Mouse (Mus musculus): Measurements from ENCODE around the gene Tmem151a. TPM values are rescaled to one million over a fixed set of nuclear protein-coding genes. Genes with fewer than 3 reads are reported as not detected.

Gene Tmem151a
- 107 TPM for polyA plus RNA-seq (2015; fragmentation: Illumina TruSeq; extraction: RNeasy Lipid Tissue Mini Kit (QIAGEN cat#74804); ENCODE audit: low read depth, low replicate concordance)

DNA sequence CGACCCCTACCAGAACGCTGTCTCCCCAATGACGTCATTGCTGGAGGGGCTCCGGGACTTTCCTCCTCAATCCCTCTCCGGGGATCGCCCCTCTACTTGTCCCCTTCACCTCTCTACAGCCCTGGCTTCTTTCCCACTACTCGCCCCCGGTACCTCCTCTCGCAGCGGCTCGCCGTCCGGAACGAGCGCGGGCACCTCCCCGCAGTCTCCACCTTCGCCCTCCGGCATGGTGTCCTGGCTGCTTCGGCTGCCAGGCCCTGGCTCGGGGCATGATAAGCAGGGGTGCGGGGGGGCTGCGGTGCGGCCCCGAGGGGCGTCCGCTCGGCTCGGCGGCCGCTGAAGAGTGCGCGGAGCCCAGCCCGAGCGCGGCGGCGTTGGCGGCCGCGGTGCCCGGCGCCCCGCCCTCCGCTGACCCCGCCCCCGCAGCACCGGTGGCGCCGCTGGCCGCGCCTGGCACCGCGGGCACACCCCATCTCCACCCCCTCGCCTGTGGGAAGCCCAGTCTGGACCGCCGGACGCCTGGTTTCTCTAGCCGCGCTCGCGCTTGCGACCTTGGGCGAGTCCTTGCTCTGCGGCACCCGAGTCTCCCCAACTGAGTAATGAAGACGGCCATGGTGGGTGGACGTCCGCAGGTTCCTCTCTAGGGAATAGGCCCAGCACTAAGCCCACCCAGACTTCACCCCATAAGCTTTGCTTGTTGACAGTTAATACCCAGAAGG, at the start of gene Tmem151a:
Tmem151a (minus strand) TSS at position 387 of the 719 bp plus-strand sequence.

DNA sequence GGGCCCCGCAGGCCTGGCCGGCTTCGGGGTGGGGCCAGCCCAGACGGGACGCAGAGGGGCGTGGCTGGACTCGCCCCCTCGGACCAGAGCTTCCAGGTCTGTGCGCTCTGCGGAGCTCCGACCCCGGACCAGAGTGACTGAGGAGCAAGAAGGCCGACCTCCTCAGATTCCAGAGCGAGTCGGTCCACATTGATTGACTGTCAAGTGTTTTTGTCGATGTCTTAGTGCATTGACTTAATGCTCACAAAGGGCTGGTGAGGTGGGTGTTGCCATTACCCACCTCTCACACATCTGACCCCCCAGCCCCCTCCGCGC, 33.0 kb upstream of the Tmem151a start, which contains the start of gene Klc2:
Klc2 (minus strand) TSS at position 177 of the 315 bp plus-strand sequence.

DNA sequence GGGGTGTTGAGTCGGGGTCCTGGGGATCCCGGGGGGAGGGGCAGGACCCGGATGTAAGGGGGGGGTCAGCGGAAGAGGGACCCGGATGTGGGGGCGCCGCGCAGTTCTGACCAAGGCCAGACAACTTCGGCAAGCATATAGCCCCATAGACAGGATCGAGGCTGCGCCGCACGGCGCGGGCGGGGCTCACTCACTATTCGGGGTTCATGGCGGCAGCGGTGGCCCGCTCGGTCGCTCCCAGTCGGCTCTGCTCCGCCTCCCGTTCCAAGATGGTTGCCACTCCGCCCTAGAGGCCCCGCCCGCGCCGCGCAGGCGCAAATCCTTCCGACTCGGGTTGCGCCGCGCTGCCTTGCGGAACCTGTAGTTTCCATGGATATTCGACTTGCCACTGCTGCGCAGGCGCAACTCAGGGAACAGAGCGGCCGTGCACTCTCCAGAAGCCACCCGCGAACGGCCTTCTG, 21.4 kb upstream of the Tmem151a start, which contains the start of gene Rab1b:
Rab1b (minus strand) TSS at position 342 of the 461 bp plus-strand sequence.

DNA sequence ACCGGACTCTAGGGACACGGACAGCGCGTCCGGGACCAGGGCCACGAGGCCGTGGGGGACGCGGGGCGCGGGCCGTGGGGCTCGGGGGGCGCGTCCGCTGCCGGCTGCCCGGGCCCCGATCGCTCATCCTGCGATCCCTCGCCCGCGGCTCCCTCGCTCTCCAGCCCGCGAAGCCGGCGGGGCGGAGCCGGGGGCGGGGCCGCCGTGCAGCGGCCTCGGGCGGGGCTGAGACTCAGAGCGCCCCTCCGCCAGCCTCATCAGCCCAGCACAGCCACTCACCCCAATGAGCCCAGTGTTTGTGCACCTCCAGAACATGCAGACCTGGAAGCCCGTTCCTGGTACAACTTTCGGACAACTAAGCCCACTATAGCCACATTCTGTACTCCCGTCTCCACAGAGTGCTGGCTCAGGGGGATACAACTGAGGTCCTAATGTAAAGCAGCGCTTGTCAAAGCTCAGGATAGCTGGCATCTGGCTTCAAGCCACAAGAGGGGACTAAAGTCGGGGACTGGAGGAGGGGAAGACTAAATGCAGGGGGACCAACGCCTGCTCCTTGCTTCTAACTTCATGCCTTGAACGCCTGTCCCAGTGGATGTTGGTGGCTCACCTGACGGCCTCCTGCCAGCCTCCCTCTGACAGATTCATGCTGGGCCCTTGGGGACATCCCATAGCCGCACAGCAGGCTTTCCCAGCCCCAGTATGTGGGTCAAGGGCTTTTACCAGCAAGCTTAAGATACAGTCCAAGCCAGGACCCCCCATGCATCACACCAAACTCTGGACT, 13.2 kb upstream of the Tmem151a start, which contains the start of gene Cnih2:
Cnih2 (minus strand) TSS at position 159 of the 781 bp plus-strand sequence.

DNA sequence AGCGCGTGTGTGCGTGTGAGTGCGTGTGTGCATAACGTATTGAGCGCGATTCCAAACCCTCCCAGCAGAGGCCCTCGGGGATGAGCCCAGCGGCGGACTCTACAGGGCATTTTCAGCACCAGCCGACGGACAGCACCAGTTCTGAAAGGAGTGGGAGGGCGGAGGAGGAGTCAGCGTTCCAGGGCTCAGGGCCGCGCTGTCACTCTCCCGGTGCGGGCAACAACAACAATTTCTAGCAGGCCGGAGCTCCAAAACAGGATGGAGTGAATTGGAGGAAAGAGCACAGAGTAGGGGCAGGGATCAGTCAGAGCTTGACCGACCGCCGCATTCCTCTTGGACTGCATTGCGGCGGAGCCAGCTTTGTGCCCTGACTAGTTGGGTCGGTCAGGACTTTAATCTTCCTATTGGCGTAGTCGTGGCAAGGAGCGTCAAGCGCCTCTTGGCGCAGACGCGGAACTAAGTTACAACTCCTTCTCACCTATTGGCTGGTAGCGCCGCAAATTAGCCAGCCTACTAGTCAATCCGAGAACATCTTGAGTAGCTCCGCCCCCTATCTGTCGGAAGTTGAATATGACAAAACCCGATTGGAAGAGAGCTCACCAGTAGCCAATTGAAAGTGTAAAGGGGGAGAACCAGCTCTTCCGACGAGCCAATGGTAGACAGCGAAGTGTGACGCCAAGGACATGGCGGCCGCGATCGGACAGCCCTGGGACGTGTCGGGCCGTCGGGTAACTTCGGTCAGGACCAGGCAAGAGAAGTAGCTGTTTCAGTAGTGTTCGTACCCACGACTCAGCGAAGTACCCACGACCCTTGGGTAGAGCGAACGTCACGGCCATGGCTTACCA, 2.8 kb upstream of the Tmem151a start, which contains the start of gene Yif1a:
Yif1a (plus strand) TSS at position 655 of the 845 bp plus-strand sequence.

DNA sequence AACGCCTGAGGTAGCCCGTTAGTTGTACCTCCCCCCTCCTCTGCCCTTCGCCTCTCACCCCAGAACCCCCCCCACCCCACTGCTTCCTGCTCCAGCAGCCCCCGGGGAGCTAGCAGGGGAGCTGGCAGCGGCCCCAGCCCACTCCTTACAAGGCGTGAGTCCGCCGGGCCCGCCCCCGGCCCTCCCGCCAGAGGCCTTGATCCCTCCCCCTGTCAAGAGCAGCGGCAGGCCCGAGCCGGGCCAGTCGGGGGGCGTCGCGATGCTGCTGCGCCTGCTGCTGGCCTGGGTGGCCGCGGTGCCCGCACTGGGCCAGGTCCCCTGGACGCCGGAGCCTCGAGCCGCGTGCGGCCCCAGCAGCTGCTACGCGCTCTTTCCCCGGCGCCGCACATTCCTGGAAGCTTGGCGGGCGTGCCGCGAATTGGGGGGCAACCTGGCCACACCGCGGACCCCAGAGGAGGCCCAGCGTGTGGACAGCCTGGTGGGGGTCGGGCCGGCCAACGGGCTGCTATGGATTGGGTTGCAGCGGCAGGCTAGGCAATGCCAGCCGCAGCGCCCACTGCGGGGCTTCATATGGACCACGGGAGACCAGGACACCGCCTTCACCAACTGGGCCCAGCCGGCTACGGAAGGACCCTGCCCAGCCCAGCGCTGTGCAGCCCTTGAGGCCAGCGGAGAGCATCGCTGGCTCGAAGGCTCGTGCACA, 17.3 kb downstream of the Tmem151a start, which contains the start of gene Cd248:
Cd248 (plus strand) TSS at position 212 of the 703 bp plus-strand sequence.

DNA sequence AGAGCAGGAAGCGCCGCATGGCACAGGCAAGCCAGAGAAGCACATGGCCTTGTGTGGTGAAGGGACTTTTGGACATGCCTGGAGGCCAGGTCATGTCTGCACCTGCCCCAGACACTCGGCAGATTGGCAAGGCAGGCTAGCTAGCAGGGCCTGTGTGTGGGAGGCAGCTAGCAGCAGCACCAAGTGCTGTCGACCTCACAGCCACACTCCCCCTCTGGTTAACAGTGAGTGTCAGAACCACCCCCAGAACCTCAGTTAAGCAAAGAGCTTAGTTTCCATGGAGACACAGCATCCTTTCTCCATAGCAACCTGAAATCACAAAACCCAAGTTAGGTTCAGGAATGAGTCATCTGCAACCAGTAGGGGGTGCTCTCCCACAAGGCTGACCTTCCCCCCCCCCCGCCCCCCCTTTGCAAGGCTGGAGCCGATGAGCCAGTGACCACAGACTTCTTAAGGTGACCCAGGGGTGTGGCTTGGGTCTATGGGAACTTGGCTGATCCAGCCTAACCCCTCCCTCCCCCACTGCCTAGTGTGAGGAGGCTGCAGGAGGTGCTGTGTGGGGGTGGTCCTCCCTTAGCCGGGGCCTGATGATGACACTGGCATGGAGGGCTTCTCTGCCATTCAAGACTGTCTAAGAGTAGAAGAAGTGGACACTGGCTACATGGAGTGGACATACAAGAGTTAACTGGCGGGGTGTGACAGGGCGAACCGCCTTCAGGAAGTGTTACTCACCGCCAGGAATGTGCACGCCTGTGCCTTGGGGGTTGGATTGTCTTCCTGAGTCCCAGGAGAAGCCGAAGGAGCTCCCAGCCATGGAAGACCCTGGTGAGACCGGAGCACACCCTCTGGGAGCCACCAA, 35.1 kb downstream of the Tmem151a start, which contains the start of gene Rin1:
Rin1 (plus strand) TSS at position 435 of the 859 bp plus-strand sequence.

DNA sequence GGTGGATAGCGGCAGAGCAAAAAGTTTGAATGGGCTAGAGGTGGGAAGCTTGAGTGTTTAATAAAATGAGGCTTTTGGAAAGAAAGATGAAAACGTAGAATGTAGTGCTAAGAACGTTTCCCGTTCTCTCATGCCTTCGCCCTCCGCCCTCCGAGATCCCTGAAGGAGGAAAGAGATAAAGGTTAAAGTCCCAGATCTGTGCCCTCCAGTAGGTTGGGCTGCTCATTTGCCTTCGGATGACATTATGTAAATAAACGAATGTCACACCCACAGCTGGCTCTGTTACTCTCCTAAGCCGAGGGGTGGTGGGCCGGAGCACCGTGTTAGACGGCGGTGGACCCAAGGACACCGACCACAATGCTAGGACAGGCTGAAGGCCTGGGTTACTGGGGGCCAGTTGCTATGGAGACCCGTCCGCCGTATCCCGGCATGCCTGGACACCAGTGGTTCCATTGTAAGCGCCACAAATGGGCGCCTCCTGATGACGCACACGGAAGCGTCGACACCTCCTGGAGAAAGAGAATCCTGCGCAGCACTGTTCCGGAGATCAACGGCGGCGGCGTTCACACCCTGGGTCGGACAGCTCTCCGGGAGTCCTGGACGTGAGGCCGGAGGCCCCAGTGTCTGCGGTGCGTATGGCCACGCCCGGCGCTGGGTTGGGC, 44.3 kb downstream of the Tmem151a start, which contains the start of gene Brms1:
Brms1 (plus strand) TSS at position 493 of the 662 bp plus-strand sequence.

DNA sequence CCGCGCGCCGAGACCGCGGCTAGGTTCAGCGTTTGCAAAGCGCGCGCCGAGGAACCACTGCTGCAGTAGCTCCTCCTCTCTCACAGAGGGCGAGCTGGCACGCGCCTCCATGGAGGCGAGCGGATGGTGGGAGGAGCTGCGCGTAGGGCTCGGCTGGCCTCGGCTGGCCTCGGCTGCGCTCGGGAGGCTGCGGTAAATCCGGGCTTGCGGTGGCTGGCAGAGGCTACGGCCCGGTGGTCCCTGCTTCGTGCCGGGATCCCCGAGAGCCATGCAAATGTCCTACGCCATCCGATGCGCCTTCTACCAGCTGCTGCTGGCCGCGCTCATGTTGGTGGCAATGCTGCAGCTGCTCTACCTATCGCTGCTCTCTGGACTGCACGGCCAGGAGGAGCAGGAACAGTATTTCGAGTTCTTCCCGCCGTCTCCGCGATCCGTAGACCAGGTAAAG, 46.6 kb downstream of the Tmem151a start, which contains the start of the genes B4gat1 and AC124502.3:
B4gat1 (plus strand) TSS at position 118 of the 448 bp plus-strand sequence.
AC124502.3 (plus strand) TSS at position 183 of the 448 bp plus-strand sequence.

DNA sequence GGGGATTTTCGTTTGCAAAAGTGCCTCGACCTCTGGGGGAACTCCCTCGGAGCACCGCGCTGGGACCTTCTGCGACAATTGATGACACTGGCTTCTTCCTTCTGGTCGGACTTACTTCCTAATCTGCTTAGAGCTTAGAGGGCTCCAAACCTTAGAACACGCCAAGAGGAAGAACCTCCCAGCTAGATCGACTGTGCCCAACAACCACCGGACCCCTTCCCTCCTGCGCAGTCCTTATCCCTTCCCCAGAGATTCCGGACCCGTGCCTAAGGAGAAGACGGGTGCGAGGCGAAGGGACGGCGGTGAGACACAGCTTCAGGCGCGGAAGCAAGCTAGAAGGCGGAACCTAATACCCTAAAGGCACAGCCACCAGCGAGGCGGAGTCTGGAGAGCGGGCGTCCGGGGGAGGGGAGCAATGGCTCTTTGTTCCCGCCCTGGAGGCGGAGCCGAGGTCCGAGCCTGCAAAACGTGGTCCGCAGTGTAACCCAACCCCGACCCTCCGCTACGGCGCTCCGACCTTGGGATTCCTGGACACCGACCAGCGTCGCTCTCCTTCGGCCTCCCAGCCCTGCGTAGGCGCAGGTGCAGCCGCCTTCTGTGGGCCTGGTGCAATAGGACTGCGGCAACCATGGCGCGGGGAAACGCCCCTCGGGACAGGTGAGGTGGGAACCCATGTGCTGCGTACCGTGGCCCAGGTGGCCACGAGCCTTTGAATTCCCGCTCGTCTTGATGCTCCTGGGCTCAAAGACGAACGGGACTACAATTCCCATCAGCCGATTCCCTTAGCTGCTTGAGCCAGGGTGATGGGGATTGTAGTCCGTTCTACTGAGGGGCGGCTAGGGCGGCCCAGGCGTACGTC, 61.5 kb downstream of the Tmem151a start, which contains the start of gene Slc29a2:
Slc29a2 (plus strand) TSS at position 240 of the 859 bp plus-strand sequence.

Other genes with a start within 250 kb of the Tmem151a start
- 37.6 TPM for gene Ccs, start 246.2 kb downstream of the Tmem151a start, polyA plus RNA-seq (2015; fragmentation: Illumina TruSeq; extraction: RNeasy Lipid Tissue Mini Kit (QIAGEN cat#74804); ENCODE audit: low read depth, low replicate concordance)
- gene Ccdc87, start 246.2 kb downstream of the Tmem151a start, polyA plus RNA-seq (2015; fragmentation: Illumina TruSeq; extraction: RNeasy Lipid Tissue Mini Kit (QIAGEN cat#74804); ENCODE audit: low read depth, low replicate concordance), result 1.8 TPM
- gene Ctsf, start 230.4 kb downstream of the Tmem151a start, polyA plus RNA-seq (2015; fragmentation: Illumina TruSeq; extraction: RNeasy Lipid Tissue Mini Kit (QIAGEN cat#74804); ENCODE audit: low read depth, low replicate concordance), result 85.3 TPM
- 1.2 TPM for gene Actn3, start 207.6 kb downstream of the Tmem151a start, polyA plus RNA-seq (2015; fragmentation: Illumina TruSeq; extraction: RNeasy Lipid Tissue Mini Kit (QIAGEN cat#74804); ENCODE audit: low read depth, low replicate concordance)
- 23.6 TPM for gene Zdhhc24, start 206.9 kb downstream of the Tmem151a start, polyA plus RNA-seq (2015; fragmentation: Illumina TruSeq; extraction: RNeasy Lipid Tissue Mini Kit (QIAGEN cat#74804); ENCODE audit: low read depth, low replicate concordance)
- 26.4 TPM for gene Bbs1, start 178.9 kb downstream of the Tmem151a start, polyA plus RNA-seq (2015; fragmentation: Illumina TruSeq; extraction: RNeasy Lipid Tissue Mini Kit (QIAGEN cat#74804); ENCODE audit: low read depth, low replicate concordance)
- 45.4 TPM for gene Dpp3, start 157.2 kb downstream of the Tmem151a start, polyA plus RNA-seq (2015; fragmentation: Illumina TruSeq; extraction: RNeasy Lipid Tissue Mini Kit (QIAGEN cat#74804); ENCODE audit: low read depth, low replicate concordance)
- gene Peli3, start 142.4 kb downstream of the Tmem151a start, polyA plus RNA-seq (2015; fragmentation: Illumina TruSeq; extraction: RNeasy Lipid Tissue Mini Kit (QIAGEN cat#74804); ENCODE audit: low read depth, low replicate concordance), result 16.6 TPM
- 106 TPM for gene Mrpl11, start 123.4 kb downstream of the Tmem151a start, polyA plus RNA-seq (2015; fragmentation: Illumina TruSeq; extraction: RNeasy Lipid Tissue Mini Kit (QIAGEN cat#74804); ENCODE audit: low read depth, low replicate concordance)
- 12.4 TPM for gene Npas4, start 95.2 kb downstream of the Tmem151a start, polyA plus RNA-seq (2015; fragmentation: Illumina TruSeq; extraction: RNeasy Lipid Tissue Mini Kit (QIAGEN cat#74804); ENCODE audit: low read depth, low replicate concordance)
- gene Slc29a2, start 61.7 kb downstream of the Tmem151a start, polyA plus RNA-seq (2015; fragmentation: Illumina TruSeq; extraction: RNeasy Lipid Tissue Mini Kit (QIAGEN cat#74804); ENCODE audit: low read depth, low replicate concordance), result 14.1 TPM
- 133 TPM for gene B4gat1, start 46.7 kb downstream of the Tmem151a start, polyA plus RNA-seq (2015; fragmentation: Illumina TruSeq; extraction: RNeasy Lipid Tissue Mini Kit (QIAGEN cat#74804); ENCODE audit: low read depth, low replicate concordance)
- gene AC124502.3, start 46.6 kb downstream of the Tmem151a start, polyA plus RNA-seq (2015; fragmentation: Illumina TruSeq; extraction: RNeasy Lipid Tissue Mini Kit (QIAGEN cat#74804); ENCODE audit: low read depth, low replicate concordance), result 3.9 TPM
- 31.7 TPM for gene Brms1, start 44.2 kb downstream of the Tmem151a start, polyA plus RNA-seq (2015; fragmentation: Illumina TruSeq; extraction: RNeasy Lipid Tissue Mini Kit (QIAGEN cat#74804); ENCODE audit: low read depth, low replicate concordance)
- 38.7 TPM for gene Rin1, start 35.0 kb downstream of the Tmem151a start, polyA plus RNA-seq (2015; fragmentation: Illumina TruSeq; extraction: RNeasy Lipid Tissue Mini Kit (QIAGEN cat#74804); ENCODE audit: low read depth, low replicate concordance)
- gene Cd248, start 17.5 kb downstream of the Tmem151a start, polyA plus RNA-seq (2015; fragmentation: Illumina TruSeq; extraction: RNeasy Lipid Tissue Mini Kit (QIAGEN cat#74804); ENCODE audit: low read depth, low replicate concordance), result 3.2 TPM
- 32.8 TPM for gene Yif1a, start 3.0 kb upstream of the Tmem151a start, polyA plus RNA-seq (2015; fragmentation: Illumina TruSeq; extraction: RNeasy Lipid Tissue Mini Kit (QIAGEN cat#74804); ENCODE audit: low read depth, low replicate concordance)
- gene Cnih2, start 13.0 kb upstream of the Tmem151a start, polyA plus RNA-seq (2015; fragmentation: Illumina TruSeq; extraction: RNeasy Lipid Tissue Mini Kit (QIAGEN cat#74804); ENCODE audit: low read depth, low replicate concordance), result 266 TPM
- 157 TPM for gene Rab1b, start 21.5 kb upstream of the Tmem151a start, polyA plus RNA-seq (2015; fragmentation: Illumina TruSeq; extraction: RNeasy Lipid Tissue Mini Kit (QIAGEN cat#74804); ENCODE audit: low read depth, low replicate concordance)
- 211 TPM for gene Klc2, start 33.0 kb upstream of the Tmem151a start, polyA plus RNA-seq (2015; fragmentation: Illumina TruSeq; extraction: RNeasy Lipid Tissue Mini Kit (QIAGEN cat#74804); ENCODE audit: low read depth, low replicate concordance)
- gene Pacs1, start 187.6 kb upstream of the Tmem151a start, polyA plus RNA-seq (2015; fragmentation: Illumina TruSeq; extraction: RNeasy Lipid Tissue Mini Kit (QIAGEN cat#74804); ENCODE audit: low read depth, low replicate concordance), result 37.4 TPM
- gene Sf3b2, start 209.9 kb upstream of the Tmem151a start, polyA plus RNA-seq (2015; fragmentation: Illumina TruSeq; extraction: RNeasy Lipid Tissue Mini Kit (QIAGEN cat#74804); ENCODE audit: low read depth, low replicate concordance), result 163 TPM
- 29.7 TPM for gene Gal3st3, start 212.8 kb upstream of the Tmem151a start, polyA plus RNA-seq (2015; fragmentation: Illumina TruSeq; extraction: RNeasy Lipid Tissue Mini Kit (QIAGEN cat#74804); ENCODE audit: low read depth, low replicate concordance)